In genomic region chr14:60170845-60171610, GRCm38 (mm10) we compare ENCODE assay signal across 20 mouse cellular contexts. TPM values are rescaled to one million over a fixed set of nuclear protein-coding genes. Genes with fewer than 3 reads are reported as not detected.
DNase-seq lines count a peak whose midpoint lies in the region; ATAC-seq and TF ChIP-seq lines count a peak whose summit lies in the region.
"Had no signal": no experiment of that assay in that cellular context is flagged by ENCODE, and none has a peak within 500 bp of the region (broad histone marks: within the 10 kb centered on the region; RNA-seq: fewer than 3 reads in every experiment).

No protein-coding gene starts in this region.

- ATAC-seq in intestine, embryonic 14.5 days (replicated peaks; ENCODE audit: low FRiP score, low TSS enrichment, low read depth), result peak; percentile 79
- ATAC-seq: activated CD4-positive, CD25-positive, alpha-beta regulatory T cell, adult 4 months; CD4-positive, CD25-positive, alpha-beta regulatory T cell, adult 4 months; forebrain, embryonic 14.5 days; lung, postnatal 0 days; midbrain, embryonic 13.5 days had no signal

- no peaks in the 10 kb centered on the region for H3K4me1 ChIP-seq in intestine, embryonic 14.5 days (replicated peaks; ENCODE audit: control insufficient read depth, insufficient read depth, low read length)
- H3K4me1 ChIP-seq: embryonic facial prominence, embryonic 12.5 days; kidney, embryonic 15.5 days had no signal

- no peak overlapping the region; the same call in 1 of the 2 replicates for H3K4me2 ChIP-seq in intestine, embryonic 14.5 days (ENCODE audit: low read length)
- H3K4me2 ChIP-seq: embryonic facial prominence, embryonic 12.5 days; kidney, embryonic 15.5 days; midbrain, embryonic 13.5 days had no signal

- H3K4me3 ChIP-seq in gastrocnemius, adult 2 months, result peak overlapping the region; percentile 55
- H3K4me3 ChIP-seq in intestine, embryonic 14.5 days (ENCODE audit: low read depth, low read length), result no peak overlapping the region
- H3K4me3 ChIP-seq: embryonic facial prominence, embryonic 12.5 days; kidney, embryonic 15.5 days; midbrain, embryonic 13.5 days had no signal

- H3K9ac ChIP-seq in intestine, embryonic 14.5 days (ENCODE audit: low read length), result no peak overlapping the region
- H3K9ac ChIP-seq: embryonic facial prominence, embryonic 12.5 days; kidney, embryonic 15.5 days; midbrain, embryonic 13.5 days had no signal

- peak; percentile 35 for DNase-seq in gastrocnemius, adult 2 months
- DNase-seq in gastrocnemius, adult 8-10 months (ENCODE audit: low spot score in 2 of 2), result no peak
- peak; percentile 9 for DNase-seq in kidney, postnatal 14 days
- no peak for DNase-seq in kidney, adult 18-20 months
- peak; percentile 67 for DNase-seq in intestine, embryonic 14.5 days (ENCODE audit: low spot score)
- DNase-seq in skeletal muscle tissue, adult 2 months (ENCODE audit: low read depth, low spot score), result peak; percentile 9
- DNase-seq in neural tube, embryonic 10.5 days (ENCODE audit: extremely low spot score, low spot score), result no peak
- DNase-seq in testis, postnatal 10 days (ENCODE audit: low spot score), result no peak
- DNase-seq: adrenal gland, postnatal 10 days; cerebellum, adult 9-11 months; liver; right cerebral cortex, adult 18-20 months; spleen, adult 18-20 months had no signal

- H3K36me3 ChIP-seq in intestine, embryonic 14.5 days (ENCODE audit: control insufficient read depth, insufficient read depth, low read length), result no peaks in the 10 kb centered on the region
- H3K36me3 ChIP-seq: embryonic facial prominence, embryonic 12.5 days; kidney, embryonic 15.5 days; midbrain, embryonic 13.5 days had no signal

- H3K9me3 ChIP-seq in intestine, embryonic 14.5 days (ENCODE audit: control insufficient read depth, low read length), result no peaks in the 10 kb centered on the region
- H3K9me3 ChIP-seq: embryonic facial prominence, embryonic 12.5 days; kidney, embryonic 15.5 days; midbrain, embryonic 13.5 days had no signal

- H3K27me3 ChIP-seq in intestine, embryonic 14.5 days (replicated peaks; ENCODE audit: control insufficient read depth, insufficient read depth, low read length), result peaks cover 7% of the 10 kb centered on the region

- TF ChIP-seq CTCF in gastrocnemius, adult 2 months (IDR thresholded peaks at IDR 0.05), result no peak

- no peak overlapping the region for H3K27ac ChIP-seq in gastrocnemius, adult 2 months
- H3K27ac ChIP-seq in intestine, embryonic 14.5 days (ENCODE audit: low read depth), result peak overlapping the region; percentile 60
- H3K27ac ChIP-seq: embryonic facial prominence, embryonic 12.5 days; kidney, embryonic 15.5 days; midbrain, embryonic 13.5 days had no signal

- intact Hi-C loops in gastrocnemius, adult 2 months (cut with DNase I), result no loop called here

- WGBS in intestine, embryonic 14.5 days, result 53% methylated on average over 16 of the region's 16 CpGs

RNA-seq across cellular contexts. Expression of gene Atp8a2, which starts 26.0 kb away (rescaled TPM):
- under 1 TPM; 0.50 to 0.71 TPM for total RNA-seq in gastrocnemius, adult 2 months (2021)
- total RNA-seq in gastrocnemius, adult 8-10 months (2022), result under 1 TPM; 0.38 to 0.51 (median 0.42) TPM
- polyA plus RNA-seq in intestine, embryonic 14.5 days (2014; fragmentation: Nextera tagmentation; extraction: Ambion mirVana), result 8.2 and 9.0 TPM in 2 replicates

Comparison
In these comparisons a context has a peak if more than half of its experiments do, and no peak if none do; other contexts are left out.
1. DNase-seq: peak in gastrocnemius, adult 2 months (single experiment), kidney, postnatal 14 days (single experiment), intestine, embryonic 14.5 days (single experiment) and skeletal muscle tissue, adult 2 months (single experiment); none in gastrocnemius, adult 8-10 months (0 of 2), kidney, adult 18-20 months (single experiment), neural tube, embryonic 10.5 days (single experiment) and testis, postnatal 10 days (single experiment).